Mouse (Mus musculus) hindbrain, embryonic 15.5 days (tissue): ENCODE data around the gene Trim44. TPM values are rescaled to one million over a fixed set of nuclear protein-coding genes. Genes with fewer than 3 reads are reported as not detected.

ENCODE experiments used
- ATAC-seq: fragments of 200-750 bp; cut with Nextera tagmentation; 2 replicates; pipeline ENCODE4 v1.8.0; 2017; ENCODE audit warnings: low read depth, moderate number of reproducible peaks, moderate TSS enrichment; ENCODE audit not compliant: low FRiP score
- H3K27ac ChIP-seq: fragments of 300-500 bp; sonication (generic); replicated peaks from 2 replicates; pipeline ENCODE4 v1.5.1; 2015; ENCODE audit warnings: mild to moderate bottlenecking, inconsistent platforms
- H3K27me3 ChIP-seq: fragments of 300-500 bp; sonication (generic); 2 replicates; pipeline ENCODE4 v1.6.1; 2015; ENCODE audit warnings: control low read depth, inconsistent platforms
- H3K36me3 ChIP-seq: fragments of 300-500 bp; sonication (generic); 2 replicates; pipeline ENCODE4 v1.6.1; 2015; ENCODE audit warnings: control low read depth, inconsistent platforms
- H3K4me1 ChIP-seq: fragments of 300-500 bp; sonication (generic); replicated peaks from 2 replicates; pipeline ENCODE4 v1.6.1; 2015; ENCODE audit warnings: control low read depth, inconsistent platforms
- H3K4me2 ChIP-seq: fragments of 300-500 bp; sonication (generic); 2 replicates; pipeline ENCODE4 v1.6.1; 2015; ENCODE audit warnings: moderate library complexity, mild to moderate bottlenecking, inconsistent platforms
- H3K4me3 ChIP-seq: fragments of 300-500 bp; sonication (generic); 2 replicates; pipeline ENCODE4 v1.5.1; 2015; ENCODE audit warnings: mild to moderate bottlenecking, inconsistent platforms
- H3K9ac ChIP-seq: fragments of 300-500 bp; sonication (generic); 2 replicates; pipeline ENCODE4 v1.6.1; 2015; ENCODE audit warnings: inconsistent platforms
- H3K9me3 ChIP-seq: fragments of 300-500 bp; sonication (generic); 2 replicates; pipeline ENCODE4 v1.6.1; 2016; ENCODE audit warnings: control low read depth, inconsistent platforms
- WGBS: fragments of 180-500 bp; shearing (Covaris S2); methylation state at CpG from one replicate; pipeline ENCODE4 v1.1.7; 2015; 5-methylcytosine and 5-hydroxymethylcytosine counted together
- polyA plus RNA-seq: library from polyadenylated mRNA; unstranded; fragments of >200 nt; fragmentation: Nextera tagmentation; extraction: Ambion mirVana; gene quantifications from 2 replicates; pipeline ENCODE4 v1.2.1, GENCODE M21; 2015

Trim44 gene
- polyA plus RNA-seq, 1 experiment from 2014 or later = 63.5 TPM

DNA sequence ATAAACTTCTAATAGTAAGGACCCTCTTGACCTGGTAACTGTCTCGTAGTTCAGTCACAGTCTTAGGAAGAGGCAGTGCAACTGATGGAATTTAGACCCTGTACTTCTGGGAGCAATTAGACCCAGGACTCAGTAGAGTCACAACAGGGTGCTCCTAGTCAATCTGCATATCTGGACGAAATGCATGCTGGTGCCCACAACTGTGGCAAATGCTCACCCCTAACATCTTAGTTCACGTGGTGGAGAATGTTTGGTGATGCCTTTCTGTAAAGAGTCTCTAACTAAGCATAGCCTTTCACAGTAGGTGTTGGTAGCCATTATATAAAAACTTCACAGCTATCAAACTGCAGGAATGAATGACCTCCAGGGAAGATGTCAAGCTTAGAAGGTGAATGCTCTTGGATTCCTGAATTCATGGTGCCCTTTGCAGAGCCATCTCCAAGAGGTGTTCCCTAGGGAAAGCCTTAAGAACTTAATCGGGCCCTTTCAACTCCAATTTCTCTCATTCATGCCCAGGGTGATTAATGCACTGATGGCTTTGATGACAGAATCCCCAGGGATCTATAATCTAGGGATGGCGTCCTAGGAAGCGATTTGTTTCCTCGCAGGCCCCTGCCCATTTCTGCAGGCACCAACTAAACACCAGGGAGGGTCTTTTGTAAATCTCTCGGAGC, 29.9 kb upstream of the Trim44 start:
- Histone ChIP-seq H3K36me3 (no peaks in the 10 kb centered on the region), H3K9me3 (no peaks in the 10 kb centered on the region), H3K27ac (no peak overlapping the region), H3K4me1 (no peaks in the 10 kb centered on the region), H3K9ac (no peak overlapping the region), H3K4me2 (no peak overlapping the region), H3K4me3 (no peak overlapping the region), H3K27me3 (no peaks in the 10 kb centered on the region)
- no peak for ATAC-seq
- WGBS = 28% methylated on average over 8 of the region's 8 CpGs

DNA sequence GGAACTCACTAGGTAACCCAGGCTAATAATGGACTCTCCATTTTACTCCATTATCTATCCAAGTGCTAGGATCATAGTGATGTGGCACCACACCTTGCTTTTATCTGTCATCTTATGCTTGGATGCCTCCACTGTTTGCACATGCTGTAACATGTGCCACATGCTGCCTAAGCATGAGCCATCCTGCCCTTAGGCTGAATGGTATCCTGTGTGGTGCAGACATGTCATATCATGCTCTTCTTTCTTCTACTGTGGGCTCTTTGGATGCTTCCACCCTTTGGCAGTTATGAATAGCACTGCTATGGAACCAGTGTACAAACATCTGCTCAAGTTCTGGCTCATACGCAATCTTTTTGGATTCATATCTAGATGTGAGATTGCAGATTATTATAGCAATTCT, 26.3 kb upstream of the Trim44 start:
- no peak for ATAC-seq
- Histone ChIP-seq H3K4me3 (no peak overlapping the region), H3K4me2 (no peak overlapping the region), H3K27me3 (no peaks in the 10 kb centered on the region), H3K36me3 (no peaks in the 10 kb centered on the region), H3K27ac (no peak overlapping the region), H3K9me3 (no peaks in the 10 kb centered on the region), H3K9ac (no peak overlapping the region), H3K4me1 (no peaks in the 10 kb centered on the region)
- WGBS = 93% methylated on average over 1 of the region's 1 CpGs

DNA sequence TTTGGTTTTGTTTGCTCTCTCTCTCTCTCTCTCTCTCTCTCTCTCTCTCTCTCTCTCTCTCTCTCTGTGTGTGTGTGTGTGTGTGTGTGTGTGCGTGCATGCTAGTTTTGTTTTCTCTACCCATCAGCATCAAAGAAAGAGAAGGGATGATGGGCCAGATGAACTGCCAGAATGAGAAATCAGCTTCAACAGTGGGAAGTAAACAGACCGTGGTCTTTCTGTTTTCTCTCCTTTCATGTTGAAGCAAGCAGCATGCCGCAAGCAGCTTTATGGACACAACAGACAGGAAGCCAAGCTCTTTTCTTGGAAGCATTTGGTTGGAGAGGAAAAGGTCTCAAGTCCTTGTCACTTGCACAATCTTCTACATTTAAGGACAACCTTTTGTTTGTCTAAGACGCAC, 23.5 kb upstream of the Trim44 start:
- Histone ChIP-seq H3K27ac (no peak overlapping the region), H3K36me3 (no peaks in the 10 kb centered on the region), H3K9ac (no peak overlapping the region), H3K4me1 (no peaks in the 10 kb centered on the region), H3K9me3 (no peaks in the 10 kb centered on the region), H3K4me3 (no peak overlapping the region), H3K27me3 (no peaks in the 10 kb centered on the region), H3K4me2 (no peak overlapping the region)
- WGBS = 43% methylated on average over 4 of the region's 4 CpGs
- no peak for ATAC-seq

DNA sequence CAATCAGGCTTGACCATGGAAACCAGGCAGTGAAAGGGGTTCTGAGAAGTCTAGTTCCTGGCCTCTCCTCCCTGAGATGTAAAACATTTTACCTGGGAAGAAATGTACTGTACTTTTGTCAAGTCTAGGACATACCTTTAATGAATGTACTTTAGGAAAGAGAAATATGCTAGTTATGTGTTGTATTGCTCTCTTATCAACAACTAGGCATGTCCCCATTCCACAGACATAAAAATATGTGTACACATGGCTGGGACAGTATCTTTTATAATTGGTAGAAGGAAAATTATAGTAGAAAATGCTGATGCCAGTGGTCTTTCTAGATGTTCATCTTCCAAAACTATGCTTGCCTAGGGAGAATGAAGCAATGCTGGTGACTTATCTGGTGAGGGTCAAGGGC, 20.3 kb upstream of the Trim44 start:
- no peak overlapping the region for H3K9ac ChIP-seq
- H3K27ac ChIP-seq = no peak overlapping the region
- H3K4me1 ChIP-seq = no peaks in the 10 kb centered on the region
- no peak overlapping the region for H3K4me3 ChIP-seq
- no peaks in the 10 kb centered on the region for H3K27me3 ChIP-seq
- no peaks in the 10 kb centered on the region for H3K36me3 ChIP-seq
- ATAC-seq = no peak
- H3K4me2 ChIP-seq = no peak overlapping the region
- H3K9me3 ChIP-seq = no peaks in the 10 kb centered on the region

DNA sequence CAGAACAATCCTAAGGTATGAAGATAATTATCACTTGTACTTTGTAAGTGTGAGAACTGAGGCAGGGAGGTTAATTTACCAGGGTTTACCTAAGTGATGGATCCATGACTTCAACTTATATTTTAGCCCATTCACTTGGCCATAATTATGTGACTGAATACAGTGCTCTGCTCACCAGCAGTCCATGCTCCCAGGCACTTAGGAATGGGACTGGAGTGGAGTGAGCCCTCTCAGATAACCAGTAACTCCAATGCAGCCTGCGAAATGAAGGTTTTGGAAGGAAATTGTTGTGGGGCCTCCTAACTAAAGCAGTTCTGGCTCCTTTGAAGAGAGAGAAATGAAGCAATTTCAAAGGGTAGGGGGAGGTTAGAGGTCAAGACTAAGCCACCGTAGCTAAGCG, 18.8 kb upstream of the Trim44 start:
- no peak overlapping the region for H3K27ac ChIP-seq
- H3K27me3 ChIP-seq = no peaks in the 10 kb centered on the region
- H3K4me2 ChIP-seq = no peak overlapping the region
- no peaks in the 10 kb centered on the region for H3K36me3 ChIP-seq
- WGBS = 60% methylated on average over 3 of the region's 3 CpGs
- H3K4me3 ChIP-seq = no peak overlapping the region
- no peak for ATAC-seq
- H3K4me1 ChIP-seq = no peaks in the 10 kb centered on the region
- H3K9ac ChIP-seq = no peak overlapping the region
- no peaks in the 10 kb centered on the region for H3K9me3 ChIP-seq

- no peaks in the 10 kb centered on the region for H3K36me3 ChIP-seq
- no peak overlapping the region for H3K4me3 ChIP-seq
- 83% methylated on average over 14 of the region's 14 CpGs for WGBS
- no peak for ATAC-seq
- H3K27me3 ChIP-seq = no peaks in the 10 kb centered on the region
- no peaks in the 10 kb centered on the region for H3K9me3 ChIP-seq
- H3K9ac ChIP-seq = no peak overlapping the region
- no peaks in the 10 kb centered on the region for H3K4me1 ChIP-seq
- no peak overlapping the region for H3K27ac ChIP-seq
- no peak overlapping the region for H3K4me2 ChIP-seq
These were observed 8.6 kb upstream of the Trim44 start for GRCm38 (mm10) chr2:102416149-102416743.

- WGBS = 85% methylated on average over 2 of the region's 2 CpGs
- no peak for ATAC-seq
- Histone ChIP-seq H3K36me3 (no peaks in the 10 kb centered on the region), H3K4me2 (no peak overlapping the region), H3K9ac (no peak overlapping the region), H3K4me1 (peaks cover 4% of the 10 kb centered on the region), H3K4me3 (no peak overlapping the region), H3K9me3 (no peaks in the 10 kb centered on the region), H3K27ac (no peak overlapping the region), H3K27me3 (no peaks in the 10 kb centered on the region)
These were observed 5.1 kb upstream of the Trim44 start for GRCm38 (mm10) chr2:102412738-102413137.

- 87% methylated on average over 4 of the region's 4 CpGs for WGBS
- Histone ChIP-seq H3K27me3 (no peaks in the 10 kb centered on the region), H3K9me3 (no peaks in the 10 kb centered on the region)
These were observed 3.0 kb upstream of the Trim44 start for GRCm38 (mm10) chr2:102410615-102411014.

GRCm38 (mm10) chr2:102409741-102410140, 2.1 kb upstream of the Trim44 start:
- ATAC-seq = no peak
- H3K9me3 ChIP-seq = no peaks in the 10 kb centered on the region
- H3K4me3 ChIP-seq = no peak overlapping the region
- H3K36me3 ChIP-seq = no peaks in the 10 kb centered on the region
- H3K4me2 ChIP-seq = no peak overlapping the region
- peaks cover 22% of the 10 kb centered on the region for H3K4me1 ChIP-seq
- H3K27me3 ChIP-seq = no peaks in the 10 kb centered on the region
- H3K27ac ChIP-seq = no peak overlapping the region
- no peak overlapping the region for H3K9ac ChIP-seq
- WGBS = 93% methylated on average over 3 of the region's 3 CpGs

More at GRCm38 (mm10) chr2:102410615-102411014, 3.0 kb upstream of the Trim44 start:
- no peaks in the 10 kb centered on the region for H3K36me3 ChIP-seq
- H3K9ac ChIP-seq = no peak overlapping the region
- H3K4me2 ChIP-seq = no peak overlapping the region
- no peak overlapping the region for H3K4me3 ChIP-seq
- no peak for ATAC-seq
- no peak overlapping the region for H3K27ac ChIP-seq
- H3K4me1 ChIP-seq = peaks cover 22% of the 10 kb centered on the region

DNA sequence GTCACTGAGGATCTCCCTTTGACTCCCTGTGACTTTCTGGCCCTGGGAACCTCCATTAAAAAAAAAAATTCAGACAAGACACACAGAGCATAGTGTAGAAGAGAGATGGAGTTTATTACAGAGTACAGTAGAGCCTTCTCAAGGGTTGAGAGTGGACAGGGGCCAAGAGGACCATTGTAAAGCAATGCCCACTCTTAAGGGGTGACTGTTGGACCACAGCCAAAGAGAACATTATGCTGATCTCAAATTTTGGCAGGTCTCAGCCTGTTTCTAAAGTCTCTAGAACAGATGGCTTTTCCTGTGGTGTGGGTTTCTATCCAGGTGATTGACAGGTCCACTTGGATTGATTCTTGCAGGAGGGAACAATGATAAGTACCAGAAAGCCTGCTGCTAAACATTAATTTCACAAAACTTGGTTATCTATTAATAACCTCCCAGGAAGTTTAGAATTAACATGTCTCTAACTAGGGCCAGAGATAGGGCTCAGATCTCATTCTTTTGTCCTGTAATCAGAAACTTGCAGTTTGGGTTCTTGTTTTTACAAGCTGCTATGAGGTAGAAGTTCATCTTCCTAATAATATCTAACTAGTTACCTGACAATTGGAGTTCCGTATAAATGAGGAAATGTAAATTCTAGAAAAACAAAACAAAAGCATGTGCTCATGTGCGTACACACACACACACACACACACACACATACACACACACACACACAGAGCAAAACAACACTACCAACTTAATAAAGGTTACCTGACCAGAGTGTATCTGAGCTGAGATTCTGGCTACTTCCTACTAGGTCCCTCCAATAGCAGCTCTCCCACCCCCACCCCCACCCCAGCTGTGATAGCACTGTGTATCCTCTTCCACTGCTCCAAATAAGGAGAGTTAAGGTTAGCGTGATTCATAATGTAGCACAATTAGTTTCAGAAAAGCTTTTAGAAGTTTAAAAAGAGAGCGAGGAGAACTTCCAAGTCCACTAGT, 1.0 kb downstream of the Trim44 start:
- no peaks in the 10 kb centered on the region for H3K36me3 ChIP-seq
- H3K4me3 ChIP-seq = no peak overlapping the region
- no peaks in the 10 kb centered on the region for H3K9me3 ChIP-seq
- WGBS = 79% methylated on average over 4 of the region's 4 CpGs
- peak; percentile 69; the same call in 1 of the 2 replicates for ATAC-seq
- peak overlapping the region; percentile 35; the same call in 1 of the 2 replicates for H3K4me2 ChIP-seq
- no peak overlapping the region for H3K27ac ChIP-seq
- peaks cover 23% of the 10 kb centered on the region for H3K4me1 ChIP-seq
- H3K27me3 ChIP-seq = no peaks in the 10 kb centered on the region
- no peak overlapping the region for H3K9ac ChIP-seq

- Histone ChIP-seq H3K4me2 (no peak overlapping the region), H3K27me3 (no peaks in the 10 kb centered on the region), H3K9ac (no peak overlapping the region), H3K4me1 (peaks cover 41% of the 10 kb centered on the region), H3K4me3 (no peak overlapping the region), H3K9me3 (no peaks in the 10 kb centered on the region), H3K36me3 (no peaks in the 10 kb centered on the region), H3K27ac (no peak overlapping the region)
- ATAC-seq = no peak
- WGBS = 71% methylated on average over 5 of the region's 5 CpGs
These were observed 3.6 kb downstream of the Trim44 start for GRCm38 (mm10) chr2:102403982-102404381.

DNA sequence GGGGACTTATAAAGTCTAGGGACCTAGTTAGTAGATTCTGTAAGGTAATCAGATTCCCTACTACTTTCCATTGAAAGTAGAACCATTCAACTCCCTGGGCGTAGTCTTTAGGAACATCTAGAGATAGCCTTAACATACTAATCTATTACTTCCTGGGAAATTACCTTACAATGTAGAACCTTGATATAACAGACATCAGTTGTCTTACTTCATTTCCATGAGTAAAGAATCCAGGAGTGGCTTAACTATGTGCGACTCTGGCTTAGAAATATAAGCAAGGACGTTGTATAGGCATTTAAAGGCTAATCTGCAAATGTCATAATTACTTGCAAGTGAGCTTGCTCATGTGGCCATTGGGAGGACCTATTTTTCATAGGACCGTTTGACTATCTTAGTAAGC, 4.3 kb downstream of the Trim44 start:
- peaks cover 45% of the 10 kb centered on the region for H3K4me1 ChIP-seq
- no peak overlapping the region for H3K27ac ChIP-seq
- no peak overlapping the region for H3K4me3 ChIP-seq
- H3K27me3 ChIP-seq = no peaks in the 10 kb centered on the region
- 92% methylated on average over 4 of the region's 4 CpGs for WGBS
- ATAC-seq = no peak
- no peaks in the 10 kb centered on the region for H3K36me3 ChIP-seq
- no peaks in the 10 kb centered on the region for H3K9me3 ChIP-seq
- no peak overlapping the region for H3K4me2 ChIP-seq
- H3K9ac ChIP-seq = no peak overlapping the region
